Mouse (Mus musculus): Measurements from ENCODE around the gene Ccdc134. TPM values are rescaled to one million over a fixed set of nuclear protein-coding genes. Genes with fewer than 3 reads are reported as not detected.

The Ccdc134 gene
- polyA plus RNA-seq, 1 experiment from 2014 or later = 20.5 TPM

GRCm38 (mm10) chr15:82139196-82139595, 11.5 kb downstream of the Ccdc134 start:
- ATAC-seq (ENCODE audit: insufficient read depth) (no peak), DNase-seq (peak; percentile 37)
- no peak overlapping the region for H3K4me2 ChIP-seq
- H3K4me3 ChIP-seq (ENCODE audit: low read depth, low read length) = no peak overlapping the region
- H3K27me3 ChIP-seq (ENCODE audit: insufficient read depth, low read length) = no peaks in the 10 kb centered on the region
- H3K27ac ChIP-seq (ENCODE audit: low read depth) = no peak overlapping the region
- no peaks in the 10 kb centered on the region for H3K9me3 ChIP-seq (ENCODE audit: low read depth, low read length)
- no peaks in the 10 kb centered on the region for H3K4me1 ChIP-seq (ENCODE audit: insufficient read depth)
- H3K36me3 ChIP-seq (ENCODE audit: insufficient read depth) = peaks cover 11% of the 10 kb centered on the region; the same call in 1 of the 2 replicates
- TF ChIP-seq CTCF (IDR thresholded peaks at IDR 0.05; ENCODE audit: low read depth) = peak; percentile 44; the same call in 1 of the 2 replicates
- WGBS = 92% methylated on average over 8 of the region's 8 CpGs
- H3K9ac ChIP-seq = no peak overlapping the region

DNA sequence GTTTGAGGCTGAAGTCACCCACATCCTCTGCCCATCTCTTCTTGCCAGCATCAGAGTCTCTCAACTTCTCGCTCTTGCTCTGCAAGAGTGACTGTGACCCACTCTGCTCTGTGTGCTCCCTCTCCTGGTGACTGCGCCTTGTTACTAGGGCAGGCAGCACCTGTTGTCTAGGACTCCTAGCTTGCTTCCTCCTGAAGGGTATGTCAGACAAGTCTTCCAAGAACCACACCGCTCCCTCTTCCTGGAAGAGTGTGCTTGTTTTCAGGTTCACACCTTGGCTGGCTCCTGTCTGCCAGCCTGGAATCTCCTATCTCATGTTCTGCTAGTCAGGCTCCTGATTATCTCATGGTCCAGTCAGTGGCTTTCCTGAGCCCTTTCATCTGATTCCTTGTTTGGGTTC, 12.6 kb downstream of the Ccdc134 start:
- WGBS = 77% methylated on average over 3 of the region's 3 CpGs
- H3K36me3 ChIP-seq (ENCODE audit: insufficient read depth) = peaks cover 11% of the 10 kb centered on the region; the same call in 1 of the 2 replicates
- H3K4me2 ChIP-seq = no peak overlapping the region
- H3K27ac ChIP-seq (ENCODE audit: low read depth) = no peak overlapping the region
- no peak overlapping the region for H3K9ac ChIP-seq
- H3K4me3 ChIP-seq (ENCODE audit: low read depth, low read length) = no peak overlapping the region
- ATAC-seq (ENCODE audit: insufficient read depth) (no peak), DNase-seq (no peak)
- no peaks in the 10 kb centered on the region for H3K27me3 ChIP-seq (ENCODE audit: insufficient read depth, low read length)
- peaks cover 2% of the 10 kb centered on the region for H3K4me1 ChIP-seq (ENCODE audit: insufficient read depth)
- no peaks in the 10 kb centered on the region for H3K9me3 ChIP-seq (ENCODE audit: low read depth, low read length)
- TF ChIP-seq CTCF (IDR thresholded peaks at IDR 0.05; ENCODE audit: low read depth) = no peak

GRCm38 (mm10) chr15:82144157-82144556, 16.4 kb downstream of the Ccdc134 start:
- no peak for ATAC-seq (ENCODE audit: insufficient read depth)
- H3K4me1 ChIP-seq (ENCODE audit: insufficient read depth) = peaks cover 14% of the 10 kb centered on the region
- no peak overlapping the region for H3K4me3 ChIP-seq (ENCODE audit: low read depth, low read length)
- WGBS = 86% methylated on average over 5 of the region's 5 CpGs
- no peaks in the 10 kb centered on the region for H3K27me3 ChIP-seq (ENCODE audit: insufficient read depth, low read length)
- no peak overlapping the region for H3K9ac ChIP-seq
- no peak overlapping the region for H3K4me2 ChIP-seq
- no peak for TF ChIP-seq CTCF (IDR thresholded peaks at IDR 0.05; ENCODE audit: low read depth)
- no peak overlapping the region; the same call in 1 of the 2 replicates for H3K27ac ChIP-seq (ENCODE audit: low read depth)
- peaks cover 11% of the 10 kb centered on the region; the same call in 1 of the 2 replicates for H3K36me3 ChIP-seq (ENCODE audit: insufficient read depth)
- H3K9me3 ChIP-seq (ENCODE audit: low read depth, low read length) = no peaks in the 10 kb centered on the region
- DNase-seq = no peak

GRCm38 (mm10) chr15:82145408-82145807, 17.7 kb downstream of the Ccdc134 start:
- no peak for ATAC-seq (ENCODE audit: insufficient read depth)
- Histone ChIP-seq H3K4me3 (ENCODE audit: low read depth, low read length) (no peak overlapping the region), H3K9me3 (ENCODE audit: low read depth, low read length) (no peaks in the 10 kb centered on the region), H3K27me3 (ENCODE audit: insufficient read depth, low read length) (no peaks in the 10 kb centered on the region), H3K4me1 (ENCODE audit: insufficient read depth) (peaks cover 18% of the 10 kb centered on the region), H3K4me2 (no peak overlapping the region), H3K36me3 (ENCODE audit: insufficient read depth) (peaks cover 10% of the 10 kb centered on the region; the same call in 1 of the 2 replicates), H3K9ac (no peak overlapping the region), H3K27ac (ENCODE audit: low read depth) (peak overlapping the region; percentile 92)
- whole genome bisulfite sequencing = 10% methylated on average over 2 of the region's 2 CpGs
- DNase-seq = peak; percentile 25
- no peak for TF ChIP-seq CTCF (IDR thresholded peaks at IDR 0.05; ENCODE audit: low read depth)

DNA sequence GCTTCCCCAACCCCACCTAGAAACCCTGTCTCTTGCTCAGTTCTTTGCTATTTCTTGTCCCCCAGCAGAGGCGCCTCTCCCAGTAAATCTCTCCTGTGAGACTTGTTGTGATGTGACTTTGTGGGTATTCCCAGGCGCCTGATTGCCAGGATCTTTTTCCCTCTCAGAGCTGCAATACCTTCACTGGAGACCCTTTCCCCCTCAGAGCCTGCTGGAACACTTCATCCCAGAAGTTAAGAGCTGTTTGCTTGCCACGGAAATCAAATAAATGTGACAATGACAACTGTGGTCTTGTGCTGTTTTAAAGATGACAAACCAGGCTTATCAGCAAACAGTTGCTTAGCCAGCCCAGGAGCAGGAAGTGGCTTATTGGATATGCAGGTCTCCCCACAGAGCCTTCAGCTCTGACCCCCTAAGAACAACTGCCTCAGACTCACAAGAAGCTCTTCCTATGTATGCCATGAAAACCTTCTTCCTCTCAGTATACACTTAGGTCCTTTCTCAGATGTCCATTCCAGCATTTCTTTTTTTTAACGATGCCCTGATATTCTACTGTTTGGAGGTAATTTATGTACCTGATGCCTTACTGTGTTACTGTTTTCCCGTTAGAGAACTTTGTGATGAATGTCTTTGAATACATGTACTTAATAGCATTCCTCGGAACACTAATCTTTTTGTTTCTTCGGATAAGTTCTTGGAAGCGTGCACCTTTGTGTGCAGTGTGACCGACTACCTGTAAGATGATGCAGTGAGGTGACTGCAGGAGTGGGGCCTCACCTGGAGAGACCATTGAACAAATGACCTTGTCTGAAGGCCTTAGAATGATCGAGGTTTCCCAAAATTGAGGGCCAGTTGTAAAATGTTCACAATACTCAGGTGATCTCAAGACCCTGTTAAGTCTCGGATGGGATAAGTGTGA, 18.4 kb downstream of the Ccdc134 start:
- no peaks in the 10 kb centered on the region for H3K27me3 ChIP-seq (ENCODE audit: insufficient read depth, low read length)
- peak overlapping the region; percentile 75 for H3K4me2 ChIP-seq
- peaks cover 18% of the 10 kb centered on the region for H3K4me1 ChIP-seq (ENCODE audit: insufficient read depth)
- ATAC-seq (ENCODE audit: insufficient read depth) = no peak; the same call in 1 of the 2 replicates
- peak; percentile 17; the same call in 1 of the 2 replicates for TF ChIP-seq CTCF (IDR thresholded peaks at IDR 0.05; ENCODE audit: low read depth)
- peaks cover 3% of the 10 kb centered on the region; the same call in 1 of the 2 replicates for H3K36me3 ChIP-seq (ENCODE audit: insufficient read depth)
- peak overlapping the region; percentile 21 for H3K9ac ChIP-seq
- 8% methylated on average over 11 of the region's 11 CpGs for WGBS
- H3K4me3 ChIP-seq (ENCODE audit: low read depth, low read length) = peak overlapping the region; percentile 86
- DNase-seq = peak; percentile 37
- H3K9me3 ChIP-seq (ENCODE audit: low read depth, low read length) = no peaks in the 10 kb centered on the region
- H3K27ac ChIP-seq (ENCODE audit: low read depth) = peak overlapping the region; percentile 92

DNA sequence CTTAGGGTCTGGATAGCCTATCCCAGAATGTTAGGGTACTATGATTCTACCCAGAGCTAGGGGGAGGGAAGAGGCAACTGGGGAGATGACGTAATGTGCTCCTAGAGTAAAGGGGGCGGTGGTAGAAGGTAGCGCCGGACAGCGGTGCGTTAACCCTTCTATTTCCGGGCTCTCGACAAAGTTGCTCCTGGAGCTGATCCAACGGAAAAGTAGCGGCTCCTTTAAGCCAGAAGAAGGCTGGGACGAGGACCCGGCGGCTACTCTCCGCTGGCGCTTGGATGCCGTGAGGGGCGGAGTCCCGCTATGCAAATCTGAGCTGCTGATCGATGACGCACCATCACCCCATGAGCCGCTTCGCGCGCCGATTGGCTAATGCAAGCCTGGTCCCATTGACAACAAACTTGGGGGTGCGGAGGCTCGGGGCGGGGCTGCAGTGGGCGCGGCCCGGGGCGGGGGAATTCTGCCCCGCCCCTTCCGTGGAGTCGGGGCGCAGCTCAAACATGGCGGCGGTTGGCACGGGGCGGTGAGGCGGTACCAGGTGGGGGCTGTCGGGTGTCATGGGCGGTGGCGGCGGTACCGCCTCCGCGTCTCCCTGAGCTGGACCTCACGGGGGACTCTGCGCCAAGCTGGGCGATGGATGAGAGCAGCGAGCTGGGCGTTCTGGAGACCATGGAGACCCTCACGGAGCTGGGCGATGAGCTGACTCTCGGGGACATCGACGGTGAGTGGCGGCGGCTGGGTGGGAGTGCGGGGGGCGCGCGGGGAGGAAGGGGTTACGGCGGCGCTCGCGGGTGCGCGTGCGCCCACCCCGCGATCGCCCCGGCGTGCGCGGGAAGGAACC, 19.3 kb downstream of the Ccdc134 start, which contains the start of gene Srebf2:
Gene Srebf2, plus strand, starts transcription at position 412 of the 841 bp plus-strand sequence.
- H3K36me3 ChIP-seq (ENCODE audit: insufficient read depth) = 0 out of 2 replicates have a peak, but pooled peaks cover under 1% of the 10 kb centered on the region
- H3K4me1 ChIP-seq (ENCODE audit: insufficient read depth) = peaks cover 18% of the 10 kb centered on the region
- TF ChIP-seq CTCF (IDR thresholded peaks at IDR 0.05; ENCODE audit: low read depth) = no peak
- DNase-seq (peak; percentile 100), ATAC-seq (ENCODE audit: insufficient read depth) (peak; percentile 98)
- H3K4me3 ChIP-seq (ENCODE audit: low read depth, low read length) = peak within 1 kb of the TSS; percentile 86
- under 1% methylated on average over 79 of the region's 79 CpGs for WGBS
- peak within 1 kb of the TSS; percentile 92 for H3K27ac ChIP-seq (ENCODE audit: low read depth)
- no peaks in the 10 kb centered on the region for H3K9me3 ChIP-seq (ENCODE audit: low read depth, low read length)
- no peaks in the 10 kb centered on the region for H3K27me3 ChIP-seq (ENCODE audit: insufficient read depth, low read length)
- H3K4me2 ChIP-seq = peak within 1 kb of the TSS; percentile 75
- H3K9ac ChIP-seq = peak within 1 kb of the TSS; percentile 79

Measured in lung, embryonic 14.5 days (tissue).